Mouse (Mus musculus) midbrain, embryonic 15.5 days (tissue): ENCODE data around the gene Sltm. TPM values are rescaled to one million over a fixed set of nuclear protein-coding genes. Genes with fewer than 3 reads are reported as not detected.

ENCODE experiments used
- ATAC-seq: fragments of 200-750 bp; cut with Nextera tagmentation; replicated peaks from 2 replicates; pipeline ENCODE4 v1.8.0; 2017; ENCODE audit warnings: moderate TSS enrichment
- H3K27ac ChIP-seq: fragments of 300-500 bp; sonication (generic); 2 replicates; pipeline ENCODE4 v1.5.1; 2015; ENCODE audit warnings: mild to moderate bottlenecking, inconsistent platforms
- H3K27me3 ChIP-seq: fragments of 300-500 bp; sonication (generic); replicated peaks from 2 replicates; pipeline ENCODE4 v1.6.1; 2015; ENCODE audit warnings: inconsistent platforms
- H3K36me3 ChIP-seq: fragments of 300-500 bp; sonication (generic); replicated peaks from 2 replicates; pipeline ENCODE4 v1.6.1; 2015; ENCODE audit warnings: inconsistent platforms
- H3K4me1 ChIP-seq: fragments of 300-500 bp; sonication (generic); 2 replicates; pipeline ENCODE4 v1.6.1; 2015; ENCODE audit warnings: inconsistent platforms
- H3K4me2 ChIP-seq: fragments of 300-500 bp; sonication (generic); 2 replicates; pipeline ENCODE4 v1.6.1; 2015; ENCODE audit warnings: inconsistent platforms, mild to moderate bottlenecking, moderate library complexity
- H3K4me3 ChIP-seq: fragments of 300-500 bp; sonication (generic); 2 replicates; pipeline ENCODE4 v1.5.1; 2015; ENCODE audit warnings: mild to moderate bottlenecking, inconsistent platforms
- H3K9ac ChIP-seq: fragments of 300-500 bp; sonication (generic); 2 replicates; pipeline ENCODE4 v1.6.1; 2015; ENCODE audit warnings: mild to moderate bottlenecking, inconsistent platforms
- H3K9me3 ChIP-seq: fragments of 300-500 bp; sonication (generic); 2 replicates; pipeline ENCODE4 v1.6.1; 2016; ENCODE audit warnings: inconsistent platforms
- WGBS: fragments of 180-500 bp; shearing (Covaris S2); methylation state at CpG from one replicate; pipeline ENCODE4 v1.1.7; 2015; ENCODE audit warnings: mixed read lengths; 5-methylcytosine and 5-hydroxymethylcytosine counted together
- polyA plus RNA-seq: library from polyadenylated mRNA; unstranded; fragments of >200 nt; fragmentation: Nextera tagmentation; extraction: Ambion mirVana; gene quantifications from 2 replicates; pipeline ENCODE4 v1.2.1, GENCODE M21; 2015

Gene Sltm
- polyA plus RNA-seq, 1 experiment from 2014 or later, result 62.6 TPM

- Histone ChIP-seq H3K4me3 (no peak overlapping the region), H3K9ac (no peak overlapping the region), H3K4me1 (no peaks in the 10 kb centered on the region), H3K27me3 (no peaks in the 10 kb centered on the region), H3K4me2 (no peak overlapping the region), H3K36me3 (peaks cover 5% of the 10 kb centered on the region; the same call in 1 of the 2 replicates), H3K27ac (no peak overlapping the region), H3K9me3 (no peaks in the 10 kb centered on the region)
- ATAC-seq, result no peak
- 76% methylated on average over 3 of the region's 3 CpGs for WGBS
Measured at GRCm38 (mm10) chr9:70611026-70611673, 68.6 kb downstream of the Sltm start.

- no peaks in the 10 kb centered on the region for H3K4me1 ChIP-seq
- H3K36me3 ChIP-seq, result 0 out of 2 replicates have a peak, but pooled peaks cover 4% of the 10 kb centered on the region
- no peaks in the 10 kb centered on the region for H3K9me3 ChIP-seq
- ATAC-seq, result no peak
- no peak overlapping the region for H3K4me2 ChIP-seq
- no peak overlapping the region for H3K9ac ChIP-seq
- H3K4me3 ChIP-seq, result no peak overlapping the region
- no peak overlapping the region for H3K27ac ChIP-seq
- 83% methylated on average over 2 of the region's 2 CpGs for WGBS
- no peaks in the 10 kb centered on the region for H3K27me3 ChIP-seq
Measured at GRCm38 (mm10) chr9:70629711-70630110, 87.2 kb downstream of the Sltm start.

- no peaks in the 10 kb centered on the region for H3K4me1 ChIP-seq
- WGBS, result 29% methylated on average over 5 of the region's 5 CpGs
- ATAC-seq, result no peak
- H3K36me3 ChIP-seq, result 0 out of 2 replicates have a peak, but pooled peaks cover 4% of the 10 kb centered on the region
- no peak overlapping the region for H3K27ac ChIP-seq
- H3K27me3 ChIP-seq, result no peaks in the 10 kb centered on the region
- H3K4me2 ChIP-seq, result no peak overlapping the region
- no peaks in the 10 kb centered on the region for H3K9me3 ChIP-seq
- H3K4me3 ChIP-seq, result no peak overlapping the region
- H3K9ac ChIP-seq, result no peak overlapping the region
Measured at GRCm38 (mm10) chr9:70631665-70632064, 89.1 kb downstream of the Sltm start.

GRCm38 (mm10) chr9:70636748-70637147, 94.2 kb downstream of the Sltm start:
- Histone ChIP-seq H3K4me1 (no peaks in the 10 kb centered on the region), H3K4me2 (no peak overlapping the region), H3K27ac (no peak overlapping the region), H3K9me3 (no peaks in the 10 kb centered on the region), H3K36me3 (0 out of 2 replicates have a peak, but pooled peaks cover 4% of the 10 kb centered on the region), H3K27me3 (no peaks in the 10 kb centered on the region), H3K4me3 (no peak overlapping the region), H3K9ac (no peak overlapping the region)
- WGBS, result 91% methylated on average over 2 of the region's 2 CpGs
- ATAC-seq, result no peak

Other genes with a start within 250 kb of the Sltm start
- 22.5 and 29.4 TPM in 2 replicates for gene Ccnb2, start 121.2 kb upstream of the Sltm start, polyA plus RNA-seq
- 36.9 and 38.3 TPM in 2 replicates for gene Rnf111, start 39.0 kb upstream of the Sltm start, polyA plus RNA-seq
- 0.19 and 0.75 TPM in 2 replicates for gene Gm10642, start 113.5 kb downstream of the Sltm start, polyA plus RNA-seq
- 23.7 and 29.0 TPM in 2 replicates for gene Mindy2, start 114.4 kb downstream of the Sltm start, polyA plus RNA-seq
- 59.8 and 61.5 TPM in 2 replicates for gene Adam10, start 136.2 kb downstream of the Sltm start, polyA plus RNA-seq